Mouse (Mus musculus) G1E (cell line): ENCODE data around the gene Hoxa1.

Experiments
- CTCF ChIP-seq: IDR thresholded peaks from 2 replicates; pipeline ENCODE4 v1.5.1; 2012; ENCODE audit warnings: low read depth, low read length, inconsistent platforms, mixed read lengths
- GATA1 ChIP-seq: IDR thresholded peaks from 2 replicates; pipeline ENCODE4 v1.6.1; 2012; ENCODE audit warnings: borderline replicate concordance, low read length, inconsistent platforms, mixed read lengths
- POLR2AphosphoS5 ChIP-seq: IDR thresholded peaks from 2 replicates; pipeline ENCODE4 v1.6.1; 2012; ENCODE audit warnings: low read depth, low read length, inconsistent platforms; ENCODE audit not compliant: insufficient replicate concordance
- TAL1 ChIP-seq: conservative IDR thresholded peaks from 2 replicates; pipeline ENCODE4 v1.6.1; 2012; ENCODE audit warnings: low read depth, low read length, inconsistent platforms, mixed read lengths

GRCm38 (mm10) chr6:52154044-52154443 is 4.1 kb downstream of the Hoxa1 start:
- TF ChIP-seq GATA1 (no peak), CTCF (no peak), POLR2AphosphoS5 (no peak), TAL1 (no peak)
